Mouse (Mus musculus): ENCODE data around the gene Hacd2. TPM values are rescaled to one million over a fixed set of nuclear protein-coding genes. Genes with fewer than 3 reads are reported as not detected.
A peak's percentile ranks its signal among the peaks of the same experiment; 100 is the strongest.

The Hacd2 gene
- total and polyA plus RNA-seq, 3 experiments, result 4.7 to 178 (median 54.5) TPM

- H3K4me3 ChIP-seq (ENCODE audit: low read depth, low read length), result no peak overlapping the region
- TF ChIP-seq CTCF (IDR thresholded peaks at IDR 0.05; ENCODE audit: low read depth, low read length) (peak; percentile 87), GATA1 (IDR thresholded peaks at IDR 0.05; ENCODE audit: borderline replicate concordance, low read length) (no peak)
- ATAC-seq (ENCODE audit: extremely low read depth, insufficient number of reproducible peaks, low FRiP score, poor library complexity, severe bottlenecking) (no peak), DNase-seq (ENCODE audit: low spot score) (peak; percentile 53)
- H3K9me3 ChIP-seq (replicated peaks), result no peaks in the 10 kb centered on the region
- H3K4me1 ChIP-seq (ENCODE audit: insufficient read depth, low read depth, low read length), result peaks cover 6% of the 10 kb centered on the region
- no peaks in the 10 kb centered on the region; the same call in 1 of the 2 replicates for H3K27me3 ChIP-seq (ENCODE audit: insufficient read depth, low read length)
- peaks cover 42% of the 10 kb centered on the region for H3K36me3 ChIP-seq (replicated peaks)
Observed at GRCm38 (mm10) chr16:35110410-35111142, 88.3 kb downstream of the Hacd2 start.

- Histone ChIP-seq H3K4me1 (ENCODE audit: insufficient read depth, low read depth, low read length) (no peaks in the 10 kb centered on the region), H3K36me3 (replicated peaks) (peaks cover 37% of the 10 kb centered on the region), H3K4me3 (ENCODE audit: low read depth, low read length) (no peak overlapping the region), H3K27me3 (ENCODE audit: insufficient read depth, low read length) (no peaks in the 10 kb centered on the region; the same call in 1 of the 2 replicates), H3K9me3 (replicated peaks) (no peaks in the 10 kb centered on the region)
- ATAC-seq (ENCODE audit: extremely low read depth, insufficient number of reproducible peaks, low FRiP score, poor library complexity, severe bottlenecking), result no peak
- DNase-seq (ENCODE audit: low spot score), result no peak
- TF ChIP-seq CTCF (IDR thresholded peaks at IDR 0.05; ENCODE audit: low read depth, low read length), result no peak
- TF ChIP-seq GATA2 (IDR thresholded peaks at IDR 0.05; ENCODE audit: borderline replicate concordance, low read depth, low read length), result no peak
Observed at GRCm38 (mm10) chr16:35111143-35111620, 89.0 kb downstream of the Hacd2 start.

GRCm38 (mm10) chr16:35113496-35113895, 91.3 kb downstream of the Hacd2 start:
- ATAC-seq (ENCODE audit: extremely low read depth, insufficient number of reproducible peaks, low FRiP score, poor library complexity, severe bottlenecking) (no peak), DNase-seq (ENCODE audit: low spot score) (no peak)
- H3K9me3 ChIP-seq (replicated peaks), result 0 out of 2 replicates have a peak, but pooled peaks cover under 1% of the 10 kb centered on the region
- peaks cover 5% of the 10 kb centered on the region; the same call in 1 of the 2 replicates for H3K27me3 ChIP-seq (ENCODE audit: insufficient read depth, low read length)
- no peak overlapping the region for H3K4me3 ChIP-seq (ENCODE audit: low read depth, low read length)
- H3K4me1 ChIP-seq (ENCODE audit: insufficient read depth, low read depth, low read length), result no peaks in the 10 kb centered on the region
- peaks cover 18% of the 10 kb centered on the region for H3K36me3 ChIP-seq (replicated peaks)
- no peak for TF ChIP-seq CTCF (IDR thresholded peaks at IDR 0.05; ENCODE audit: low read depth, low read length)
- no peak for TF ChIP-seq GATA1 (IDR thresholded peaks at IDR 0.05; ENCODE audit: borderline replicate concordance, low read length)
- TF ChIP-seq GATA2 (IDR thresholded peaks at IDR 0.05; ENCODE audit: borderline replicate concordance, low read depth, low read length), result no peak
- no peak for TF ChIP-seq TAL1 (conservative IDR thresholded peaks at IDR 0.05; ENCODE audit: low read depth, low read length)
- no peak for TF ChIP-seq POLR2AphosphoS5 (IDR thresholded peaks at IDR 0.05; ENCODE audit: insufficient replicate concordance, low read depth, low read length)

GRCm38 (mm10) chr16:35116328-35116956, 94.2 kb downstream of the Hacd2 start:
- H3K9me3 ChIP-seq (replicated peaks), result peaks cover 8% of the 10 kb centered on the region; the same call in 1 of the 2 replicates
- no peaks in the 10 kb centered on the region for H3K36me3 ChIP-seq (replicated peaks)
- H3K4me3 ChIP-seq (ENCODE audit: low read depth, low read length), result no peak overlapping the region
- TF ChIP-seq GATA1 (IDR thresholded peaks at IDR 0.05; ENCODE audit: borderline replicate concordance, low read length) (no peak), CTCF (IDR thresholded peaks at IDR 0.05; ENCODE audit: low read depth, low read length) (no peak), GATA2 (IDR thresholded peaks at IDR 0.05; ENCODE audit: borderline replicate concordance, low read depth, low read length) (no peak), TAL1 (conservative IDR thresholded peaks at IDR 0.05; ENCODE audit: low read depth, low read length) (no peak), POLR2AphosphoS5 (IDR thresholded peaks at IDR 0.05; ENCODE audit: insufficient replicate concordance, low read depth, low read length) (no peak)
- H3K27me3 ChIP-seq (ENCODE audit: insufficient read depth, low read length), result peaks cover 7% of the 10 kb centered on the region; the same call in 1 of the 2 replicates
- no peak for ATAC-seq (ENCODE audit: extremely low read depth, insufficient number of reproducible peaks, low FRiP score, poor library complexity, severe bottlenecking)
- no peak for DNase-seq (ENCODE audit: low spot score)
- no peaks in the 10 kb centered on the region for H3K4me1 ChIP-seq (ENCODE audit: insufficient read depth, low read depth, low read length)

- Histone ChIP-seq H3K4me1 (ENCODE audit: insufficient read depth, low read depth, low read length) (no peaks in the 10 kb centered on the region), H3K36me3 (replicated peaks) (no peaks in the 10 kb centered on the region), H3K27me3 (ENCODE audit: insufficient read depth, low read length) (peaks cover 7% of the 10 kb centered on the region; the same call in 1 of the 2 replicates), H3K4me3 (ENCODE audit: low read depth, low read length) (no peak overlapping the region), H3K9me3 (replicated peaks) (peaks cover 8% of the 10 kb centered on the region; the same call in 1 of the 2 replicates)
- no peak for ATAC-seq (ENCODE audit: extremely low read depth, insufficient number of reproducible peaks, low FRiP score, poor library complexity, severe bottlenecking)
- TF ChIP-seq GATA2 (IDR thresholded peaks at IDR 0.05; ENCODE audit: borderline replicate concordance, low read depth, low read length) (no peak), POLR2AphosphoS5 (IDR thresholded peaks at IDR 0.05; ENCODE audit: insufficient replicate concordance, low read depth, low read length) (no peak), GATA1 (IDR thresholded peaks at IDR 0.05; ENCODE audit: borderline replicate concordance, low read length) (no peak), TAL1 (conservative IDR thresholded peaks at IDR 0.05; ENCODE audit: low read depth, low read length) (no peak), CTCF (IDR thresholded peaks at IDR 0.05; ENCODE audit: low read depth, low read length) (no peak)
- no peak for DNase-seq (ENCODE audit: low spot score)
Observed at GRCm38 (mm10) chr16:35117436-35117835, 95.2 kb downstream of the Hacd2 start.

GRCm38 (mm10) chr16:35120603-35121002, 98.4 kb downstream of the Hacd2 start:
- peaks cover 8% of the 10 kb centered on the region; the same call in 1 of the 2 replicates for H3K9me3 ChIP-seq (replicated peaks)
- ATAC-seq (ENCODE audit: extremely low read depth, insufficient number of reproducible peaks, low FRiP score, poor library complexity, severe bottlenecking) (no peak), DNase-seq (ENCODE audit: low spot score) (no peak)
- H3K4me1 ChIP-seq (ENCODE audit: insufficient read depth, low read depth, low read length), result no peaks in the 10 kb centered on the region
- no peaks in the 10 kb centered on the region for H3K36me3 ChIP-seq (replicated peaks)
- TF ChIP-seq GATA2 (IDR thresholded peaks at IDR 0.05; ENCODE audit: borderline replicate concordance, low read depth, low read length) (no peak), POLR2AphosphoS5 (IDR thresholded peaks at IDR 0.05; ENCODE audit: insufficient replicate concordance, low read depth, low read length) (no peak), CTCF (IDR thresholded peaks at IDR 0.05; ENCODE audit: low read depth, low read length) (no peak), GATA1 (IDR thresholded peaks at IDR 0.05; ENCODE audit: borderline replicate concordance, low read length) (no peak), TAL1 (conservative IDR thresholded peaks at IDR 0.05; ENCODE audit: low read depth, low read length) (no peak)
- peaks cover 15% of the 10 kb centered on the region; the same call in 1 of the 2 replicates for H3K27me3 ChIP-seq (ENCODE audit: insufficient read depth, low read length)
- no peak overlapping the region for H3K4me3 ChIP-seq (ENCODE audit: low read depth, low read length)

Data from G1E (cell line).